Mouse (Mus musculus): ENCODE measurements around the gene Gpr137b. TPM values are rescaled to one million over a fixed set of nuclear protein-coding genes. Genes with fewer than 3 reads are reported as not detected.
"Not testable (repeated sequence)": the region's sequence is repeated elsewhere in the genome, so short reads cannot be mapped to it uniquely, and the experiment has no call there.

The Gpr137b gene
- polyA plus RNA-seq, 1 experiment = 20.1 TPM

- H3K4me3 ChIP-seq = no peak overlapping the region
- TF ChIP-seq CEBPB (IDR thresholded peaks at IDR 0.05; ENCODE audit: insufficient read depth, poor library complexity, severe bottlenecking) = no peak
- TF ChIP-seq MYOD1 (IDR thresholded peaks at IDR 0.05; ENCODE audit: control insufficient read depth in 1 of 3, insufficient read length in 2 of 3, low read depth in 2 of 3) = no peak
- no peak for TF ChIP-seq POLR2AphosphoS2 (IDR thresholded peaks at IDR 0.05; ENCODE audit: insufficient read length, low read depth)
- no peak for TF ChIP-seq TCF12 (IDR thresholded peaks at IDR 0.05; ENCODE audit: insufficient read depth, poor library complexity, severe bottlenecking)
- no peak for TF ChIP-seq SRF (IDR thresholded peaks at IDR 0.05; ENCODE audit: control insufficient read depth, insufficient read length, low read depth)
- no peak for TF ChIP-seq TCF3 (IDR thresholded peaks at IDR 0.05; ENCODE audit: insufficient read length, low read depth)
- TF ChIP-seq MAX (IDR thresholded peaks at IDR 0.05; ENCODE audit: low read depth) = no peak
- TF ChIP-seq REST (IDR thresholded peaks at IDR 0.05; ENCODE audit: insufficient read depth, insufficient read length) = no peak
- no peak for TF ChIP-seq USF1 (IDR thresholded peaks at IDR 0.05; ENCODE audit: low read depth)
- no peak for TF ChIP-seq E2F4 (IDR thresholded peaks at IDR 0.05; ENCODE audit: insufficient read depth)
- no peak for TF ChIP-seq POLR2A (IDR thresholded peaks at IDR 0.05; ENCODE audit: insufficient read length, low read depth)
- no peak for TF ChIP-seq MYOG (IDR thresholded peaks at IDR 0.05; ENCODE audit: control insufficient read depth in 1 of 3, insufficient read depth in 1 of 3, insufficient read length in 2 of 3, low read depth in 2 of 3)
Measured at GRCm38 (mm10) chr13:13349288-13349687, 44.5 kb downstream of the Gpr137b start.

GRCm38 (mm10) chr13:13347634-13348412, 46.0 kb downstream of the Gpr137b start:
- H3K4me2 ChIP-seq (ENCODE audit: low read depth); H3K79me2 ChIP-seq (ENCODE audit: control insufficient read depth, insufficient read depth); H3K36me3 ChIP-seq (ENCODE audit: control insufficient read depth, insufficient read depth); H3K27me3 ChIP-seq (ENCODE audit: control insufficient read depth, insufficient read depth, insufficient read length); H3ac ChIP-seq (ENCODE audit: control insufficient read depth, insufficient read length); H3K4me3 ChIP-seq: not testable (repeated sequence)

More at GRCm38 (mm10) chr13:13349288-13349687, 44.5 kb downstream of the Gpr137b start:
- H3K27me3 ChIP-seq (ENCODE audit: control insufficient read depth, insufficient read depth, insufficient read length) = no peaks in the 10 kb centered on the region
- no peaks in the 10 kb centered on the region for H3K79me2 ChIP-seq (ENCODE audit: control insufficient read depth, insufficient read depth)
- H3ac ChIP-seq (ENCODE audit: control insufficient read depth, insufficient read length) = no peak overlapping the region
- no peak overlapping the region for H3K4me2 ChIP-seq (ENCODE audit: low read depth)
- H3K36me3 ChIP-seq (ENCODE audit: control insufficient read depth, insufficient read depth) = no peaks in the 10 kb centered on the region

GRCm38 (mm10) chr13:13337361-13337760, 56.5 kb downstream of the Gpr137b start:
- H3K36me3 ChIP-seq (ENCODE audit: control insufficient read depth, insufficient read depth); H3ac ChIP-seq (ENCODE audit: control insufficient read depth, insufficient read length); H3K27me3 ChIP-seq (ENCODE audit: control insufficient read depth, insufficient read depth, insufficient read length); H3K79me2 ChIP-seq (ENCODE audit: control insufficient read depth, insufficient read depth); H3K4me2 ChIP-seq (ENCODE audit: low read depth); H3K4me3 ChIP-seq: not testable (repeated sequence)

- no peaks in the 10 kb centered on the region for H3K36me3 ChIP-seq (ENCODE audit: control insufficient read depth, insufficient read depth)
- no peak overlapping the region for H3K4me3 ChIP-seq
- H3K79me2 ChIP-seq (ENCODE audit: control insufficient read depth, insufficient read depth) = no peaks in the 10 kb centered on the region
- no peaks in the 10 kb centered on the region for H3K27me3 ChIP-seq (ENCODE audit: control insufficient read depth, insufficient read depth, insufficient read length)
- no peak overlapping the region for H3ac ChIP-seq (ENCODE audit: control insufficient read depth, insufficient read length)
- no peak for TF ChIP-seq MYOD1 (IDR thresholded peaks at IDR 0.05; ENCODE audit: control insufficient read depth in 1 of 3, insufficient read length in 2 of 3, low read depth in 2 of 3)
- no peak for TF ChIP-seq MYOG (IDR thresholded peaks at IDR 0.05; ENCODE audit: control insufficient read depth in 1 of 3, insufficient read depth in 1 of 3, insufficient read length in 2 of 3, low read depth in 2 of 3)
- no peak overlapping the region for H3K4me2 ChIP-seq (ENCODE audit: low read depth)
Measured at GRCm38 (mm10) chr13:13328876-13329275, 64.9 kb downstream of the Gpr137b start.

Other genes with a start within 250 kb of the Gpr137b start
- gene Prl2c5, start 211.3 kb downstream of the Gpr137b start, polyA plus RNA-seq (2012; fragmentation: generic; extraction: Trizol) = 0.25 TPM
- gene Nid1, start 43.5 kb upstream of the Gpr137b start, polyA plus RNA-seq (2012; fragmentation: generic; extraction: Trizol) = 52.1 TPM
- gene Lyst, start 196.4 kb upstream of the Gpr137b start, polyA plus RNA-seq (2012; fragmentation: generic; extraction: Trizol) = 3.6 TPM